Mouse (Mus musculus): Measurements from ENCODE around the gene Stam.

- no peak for TF ChIP-seq CTCF (IDR thresholded peaks at IDR 0.05; ENCODE audit: low read depth, low read length)
- no peak for TF ChIP-seq POLR2A (IDR thresholded peaks at IDR 0.05; ENCODE audit: extremely low read depth, insufficient read depth, low read length)
Observed at GRCm38 (mm10) chr2:14048808-14049207, 25.1 kb upstream of the Stam start.
